ENCODE assay signal across 15 mouse cellular contexts in the genomic region with DNA sequence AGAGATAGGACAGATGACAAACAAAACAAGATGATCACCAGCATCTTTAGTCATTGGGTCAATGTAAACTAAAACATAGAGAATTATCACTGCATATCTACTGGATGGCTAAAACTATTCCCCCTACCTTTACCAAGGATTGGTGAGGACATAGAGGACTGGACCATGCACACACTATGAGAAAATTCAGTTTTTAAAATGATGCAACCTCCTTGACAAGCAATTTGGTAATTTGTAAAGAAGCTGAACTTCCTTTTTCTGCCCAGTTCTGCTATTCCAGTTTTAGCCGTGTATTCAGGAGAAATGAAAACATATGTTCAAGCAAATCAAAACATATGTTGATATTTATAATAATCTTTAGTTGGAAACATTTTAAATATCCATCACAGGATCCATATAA.
"Had no signal": no experiment of that assay in that cellular context is flagged by ENCODE, and none has a peak within 500 bp of the region (broad histone marks: within the 10 kb centered on the region; RNA-seq: fewer than 3 reads in every experiment).

No protein-coding gene starts in this region.

- ATAC-seq: hindbrain, postnatal 0 days; intestine, embryonic 16.5 days had no signal

- DNase-seq: gastrocnemius, postnatal 10 days; gastrocnemius, postnatal 25 days; heart, adult 11 months; heart, adult 2 months; heart, postnatal 14 days; heart, postnatal 36 days; kidney, adult 11 months; kidney, adult 2 months; kidney, postnatal 10 days; kidney, postnatal 25 days; kidney, postnatal 4 days; liver; liver, embryonic 13.5 days had no signal
